Mouse (Mus musculus) embryonic facial prominence, embryonic 13.5 days (tissue): ENCODE measurements at regions not wholly inside any gene's neighbourhood (a gene's known extent, or its start where the extent isn't known, plus 50 kb on each side); places are given as distances from the start of the nearest gene placed in this dataset.

ENCODE experiments used
- ATAC-seq: fragments of 200-750 bp; cut with Nextera tagmentation; 2 replicates; pipeline ENCODE4 v1.8.0; 2017; ENCODE audit warnings: low read depth; ENCODE audit not compliant: insufficient number of reproducible peaks, insufficient read depth, low FRiP score, low TSS enrichment
- H3K27ac ChIP-seq: fragments of 300-500 bp; sonication (generic); 2 replicates; pipeline ENCODE4 v1.5.1; 2015; ENCODE audit warnings: moderate library complexity, mild to moderate bottlenecking, inconsistent platforms
- H3K27me3 ChIP-seq: fragments of 300-500 bp; sonication (generic); 2 replicates; pipeline ENCODE4 v1.6.1; 2015; ENCODE audit warnings: mild to moderate bottlenecking, inconsistent platforms
- H3K36me3 ChIP-seq: fragments of 300-500 bp; sonication (generic); 2 replicates; pipeline ENCODE4 v1.6.1; 2015; ENCODE audit warnings: mild to moderate bottlenecking, inconsistent platforms
- H3K4me1 ChIP-seq: fragments of 300-500 bp; sonication (generic); 2 replicates; pipeline ENCODE4 v1.6.1; 2015; ENCODE audit warnings: inconsistent platforms
- H3K4me2 ChIP-seq: fragments of 300-500 bp; sonication (generic); 2 replicates; pipeline ENCODE4 v1.6.1; 2015; ENCODE audit warnings: moderate library complexity, mild to moderate bottlenecking, inconsistent platforms
- H3K4me3 ChIP-seq: fragments of 300-500 bp; sonication (generic); 2 replicates; pipeline ENCODE4 v1.5.1; 2015; ENCODE audit warnings: mild to moderate bottlenecking, inconsistent platforms
- H3K9ac ChIP-seq: fragments of 300-500 bp; sonication (generic); 2 replicates; pipeline ENCODE4 v1.6.1; 2015; ENCODE audit warnings: mild to moderate bottlenecking, inconsistent platforms
- H3K9me3 ChIP-seq: fragments of 300-500 bp; sonication (generic); 2 replicates; pipeline ENCODE4 v1.6.1; 2016; ENCODE audit warnings: inconsistent platforms
- WGBS: fragments of 180-500 bp; shearing (Covaris S2); methylation state at CpG from one replicate; pipeline ENCODE4 v1.1.7; 2015; ENCODE audit warnings: mixed read lengths; 5-methylcytosine and 5-hydroxymethylcytosine counted together

GRCm38 (mm10) chr13:107306958-107307357 lies 285.0 kb upstream of the Kif2a start:
- H3K27me3 ChIP-seq, result no peaks in the 10 kb centered on the region
- ATAC-seq, result no peak
- WGBS, result 87% methylated on average over 1 of the region's 1 CpGs
- H3K4me2 ChIP-seq, result no peak overlapping the region
- no peak overlapping the region for H3K27ac ChIP-seq
- H3K36me3 ChIP-seq, result no peaks in the 10 kb centered on the region
- H3K4me1 ChIP-seq, result no peaks in the 10 kb centered on the region
- H3K4me3 ChIP-seq, result no peak overlapping the region
- H3K9me3 ChIP-seq, result no peaks in the 10 kb centered on the region
- H3K9ac ChIP-seq, result no peak overlapping the region

GRCm38 (mm10) chr13:107306232-107306631 lies 284.3 kb upstream of the Kif2a start:
- Histone ChIP-seq H3K4me1 (no peaks in the 10 kb centered on the region), H3K9me3 (no peaks in the 10 kb centered on the region), H3K9ac (no peak overlapping the region), H3K4me3 (no peak overlapping the region), H3K4me2 (no peak overlapping the region), H3K27ac (no peak overlapping the region), H3K27me3 (no peaks in the 10 kb centered on the region), H3K36me3 (no peaks in the 10 kb centered on the region)
- WGBS, result 83% methylated on average over 1 of the region's 1 CpGs
- no peak for ATAC-seq

GRCm38 (mm10) chr13:107305738-107306137 lies 283.8 kb upstream of the Kif2a start:
- no peak overlapping the region for H3K27ac ChIP-seq
- no peak for ATAC-seq
- H3K4me1 ChIP-seq, result no peaks in the 10 kb centered on the region
- WGBS, result 59% methylated on average over 1 of the region's 1 CpGs
- H3K9ac ChIP-seq, result no peak overlapping the region
- no peak overlapping the region for H3K4me2 ChIP-seq
- no peak overlapping the region for H3K4me3 ChIP-seq
- H3K27me3 ChIP-seq, result no peaks in the 10 kb centered on the region
- H3K36me3 ChIP-seq, result no peaks in the 10 kb centered on the region
- no peaks in the 10 kb centered on the region for H3K9me3 ChIP-seq

- no peaks in the 10 kb centered on the region for H3K4me1 ChIP-seq
- no peak for ATAC-seq
- H3K4me3 ChIP-seq, result no peak overlapping the region
- no peaks in the 10 kb centered on the region for H3K36me3 ChIP-seq
- WGBS, result 85% methylated on average over 7 of the region's 7 CpGs
- no peak overlapping the region for H3K9ac ChIP-seq
- no peaks in the 10 kb centered on the region for H3K9me3 ChIP-seq
- no peak overlapping the region for H3K4me2 ChIP-seq
- H3K27ac ChIP-seq, result no peak overlapping the region
- no peaks in the 10 kb centered on the region for H3K27me3 ChIP-seq
These were observed 282.0 kb upstream of the Kif2a start for GRCm38 (mm10) chr13:107303878-107304277.

GRCm38 (mm10) chr13:107303322-107303721 lies 281.4 kb upstream of the Kif2a start:
- Histone ChIP-seq H3K4me1 (no peaks in the 10 kb centered on the region), H3K4me2 (no peak overlapping the region), H3K9ac (no peak overlapping the region), H3K27me3 (no peaks in the 10 kb centered on the region), H3K27ac (no peak overlapping the region), H3K9me3 (no peaks in the 10 kb centered on the region), H3K36me3 (no peaks in the 10 kb centered on the region), H3K4me3 (no peak overlapping the region)
- ATAC-seq, result no peak
- 60% methylated on average over 5 of the region's 5 CpGs for WGBS

- H3K9ac ChIP-seq, result no peak overlapping the region
- H3K27ac ChIP-seq, result no peak overlapping the region
- no peaks in the 10 kb centered on the region for H3K27me3 ChIP-seq
- no peak overlapping the region for H3K4me3 ChIP-seq
- no peak for ATAC-seq
- 90% methylated on average over 2 of the region's 2 CpGs for WGBS
- no peak overlapping the region for H3K4me2 ChIP-seq
- no peaks in the 10 kb centered on the region for H3K9me3 ChIP-seq
- no peaks in the 10 kb centered on the region for H3K36me3 ChIP-seq
- H3K4me1 ChIP-seq, result no peaks in the 10 kb centered on the region
These were observed 278.9 kb upstream of the Kif2a start for GRCm38 (mm10) chr13:107300792-107301191.

GRCm38 (mm10) chr13:107264581-107264980 lies 242.7 kb upstream of the Kif2a start:
- H3K9me3 ChIP-seq, result no peaks in the 10 kb centered on the region
- H3K36me3 ChIP-seq, result no peaks in the 10 kb centered on the region
- H3K4me1 ChIP-seq, result no peaks in the 10 kb centered on the region
- H3K9ac ChIP-seq, result no peak overlapping the region
- no peak for ATAC-seq
- no peak overlapping the region for H3K4me3 ChIP-seq
- no peak overlapping the region for H3K4me2 ChIP-seq
- 38% methylated on average over 6 of the region's 6 CpGs for WGBS
- no peak overlapping the region for H3K27ac ChIP-seq
- no peaks in the 10 kb centered on the region for H3K27me3 ChIP-seq

- Histone ChIP-seq H3K27me3 (no peaks in the 10 kb centered on the region), H3K4me3 (no peak overlapping the region), H3K9ac (no peak overlapping the region), H3K9me3 (no peaks in the 10 kb centered on the region), H3K4me1 (no peaks in the 10 kb centered on the region), H3K36me3 (no peaks in the 10 kb centered on the region), H3K27ac (no peak overlapping the region), H3K4me2 (no peak overlapping the region)
- ATAC-seq, result no peak
- WGBS, result 32% methylated on average over 6 of the region's 6 CpGs
These were observed 239.6 kb upstream of the Kif2a start for GRCm38 (mm10) chr13:107261479-107262050.

GRCm38 (mm10) chr13:107260274-107260673 lies 238.3 kb upstream of the Kif2a start:
- Histone ChIP-seq H3K9me3 (no peaks in the 10 kb centered on the region), H3K36me3 (no peaks in the 10 kb centered on the region), H3K27me3 (no peaks in the 10 kb centered on the region), H3K4me2 (no peak overlapping the region), H3K27ac (no peak overlapping the region), H3K4me3 (no peak overlapping the region), H3K9ac (no peak overlapping the region), H3K4me1 (no peaks in the 10 kb centered on the region)
- WGBS, result 79% methylated on average over 4 of the region's 4 CpGs
- no peak for ATAC-seq

GRCm38 (mm10) chr13:107247792-107248505 lies 226.0 kb upstream of the Kif2a start:
- no peaks in the 10 kb centered on the region for H3K36me3 ChIP-seq
- ATAC-seq, result no peak
- no peak overlapping the region for H3K27ac ChIP-seq
- peaks cover 12% of the 10 kb centered on the region; the same call in 1 of the 2 replicates for H3K27me3 ChIP-seq
- 33% methylated on average over 9 of the region's 9 CpGs for WGBS
- no peaks in the 10 kb centered on the region for H3K9me3 ChIP-seq
- peak overlapping the region; percentile 49 for H3K4me2 ChIP-seq
- no peak overlapping the region for H3K4me3 ChIP-seq
- H3K4me1 ChIP-seq, result peaks cover 5% of the 10 kb centered on the region
- no peak overlapping the region for H3K9ac ChIP-seq

GRCm38 (mm10) chr13:107246956-107247751 lies 225.2 kb upstream of the Kif2a start:
- Histone ChIP-seq H3K4me3 (peak overlapping the region; percentile 21), H3K36me3 (no peaks in the 10 kb centered on the region), H3K9ac (peak overlapping the region; percentile 22; the same call in 1 of the 2 replicates), H3K27ac (no peak overlapping the region), H3K9me3 (no peaks in the 10 kb centered on the region), H3K4me2 (peak overlapping the region; percentile 49), H3K4me1 (peaks cover 5% of the 10 kb centered on the region), H3K27me3 (peaks cover 12% of the 10 kb centered on the region; the same call in 1 of the 2 replicates)
- no peak for ATAC-seq
- WGBS, result 18% methylated on average over 17 of the region's 17 CpGs

- Histone ChIP-seq H3K27me3 (0 out of 2 replicates have a peak, but pooled peaks cover 8% of the 10 kb centered on the region), H3K4me1 (peaks cover 5% of the 10 kb centered on the region), H3K9me3 (no peaks in the 10 kb centered on the region), H3K27ac (no peak overlapping the region), H3K36me3 (no peaks in the 10 kb centered on the region), H3K4me2 (no peak overlapping the region), H3K4me3 (no peak overlapping the region), H3K9ac (no peak overlapping the region)
- 88% methylated on average over 3 of the region's 3 CpGs for WGBS
- no peak for ATAC-seq
These were observed 222.2 kb upstream of the Kif2a start for GRCm38 (mm10) chr13:107244173-107244572.
